Mouse (Mus musculus) heart, embryonic 10.5 days (tissue): ENCODE data around the gene Rbm3. TPM values are rescaled to one million over a fixed set of nuclear protein-coding genes. Genes with fewer than 3 reads are reported as not detected.

Source experiments
- DNase-seq: peaks from one replicate; pipeline ENCODE4 v3.0.0-alpha.2; 2017; ENCODE audit warnings: low spot score
- H3K27ac ChIP-seq: fragments of 300-500 bp; sonication (generic); 2 replicates; pipeline ENCODE4 v1.5.1; 2016; ENCODE audit warnings: mild to moderate bottlenecking
- H3K27me3 ChIP-seq: fragments of 300-500 bp; sonication (generic); 2 replicates; pipeline ENCODE4 v1.6.1; 2016; ENCODE audit warnings: mild to moderate bottlenecking; ENCODE audit not compliant: poor library complexity, insufficient read depth, severe bottlenecking
- H3K36me3 ChIP-seq: fragments of 300-500 bp; sonication (generic); 2 replicates; pipeline ENCODE4 v1.6.1; 2016; ENCODE audit warnings: mild to moderate bottlenecking, moderate library complexity
- H3K4me1 ChIP-seq: fragments of 300-500 bp; sonication (generic); 2 replicates; pipeline ENCODE4 v1.6.1; 2016; ENCODE audit warnings: mild to moderate bottlenecking
- H3K4me3 ChIP-seq: fragments of 300-500 bp; sonication (generic); 2 replicates; pipeline ENCODE4 v1.5.1; 2016; ENCODE audit warnings: mild to moderate bottlenecking, moderate library complexity
- H3K9me3 ChIP-seq: fragments of 300-500 bp; sonication (generic); 2 replicates; pipeline ENCODE4 v1.6.1; 2016; ENCODE audit warnings: mild to moderate bottlenecking, moderate library complexity
- WGBS: fragments of 180-500 bp; shearing (Covaris S2); methylation state at CpG from one replicate; pipeline ENCODE4 v1.1.7; 2016; 5-methylcytosine and 5-hydroxymethylcytosine counted together
- polyA plus RNA-seq: library from polyadenylated mRNA; unstranded; fragments of >200 nt; fragmentation: Nextera tagmentation; extraction: Ambion mirVana; gene quantifications from 2 replicates; pipeline ENCODE4 v1.2.1, GENCODE M21; 2016

The Rbm3 gene
- polyA plus RNA-seq, 1 experiment from 2014 or later, result 398 TPM

DNA sequence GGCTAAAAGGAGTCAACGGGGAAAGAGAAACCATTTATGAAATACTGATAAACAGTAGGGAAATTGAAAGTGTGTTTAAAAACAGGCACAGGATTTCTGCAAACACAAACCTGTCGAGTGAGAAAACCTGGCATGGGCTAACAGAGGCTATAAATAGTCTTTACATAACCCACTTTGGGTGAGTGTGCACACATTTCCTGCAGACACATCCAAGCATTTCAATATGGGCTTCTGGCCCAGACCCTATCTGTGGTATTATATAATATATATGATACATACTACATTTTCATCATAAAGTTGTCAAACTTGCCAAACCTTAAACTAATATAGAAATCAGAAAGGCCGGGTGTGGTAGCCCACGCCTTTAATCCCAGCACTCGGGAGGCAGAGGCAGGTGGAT, 17.4 kb upstream of the Rbm3 start:
- H3K27ac ChIP-seq, result no peak overlapping the region
- H3K9me3 ChIP-seq, result no peaks in the 10 kb centered on the region
- H3K27me3 ChIP-seq, result no peaks in the 10 kb centered on the region
- no peak for DNase-seq
- WGBS, result 82% methylated on average over 5 of the region's 5 CpGs
- no peak overlapping the region for H3K4me3 ChIP-seq
- H3K36me3 ChIP-seq, result peaks cover 11% of the 10 kb centered on the region; the same call in 1 of the 2 replicates
- H3K4me1 ChIP-seq, result no peaks in the 10 kb centered on the region

DNA sequence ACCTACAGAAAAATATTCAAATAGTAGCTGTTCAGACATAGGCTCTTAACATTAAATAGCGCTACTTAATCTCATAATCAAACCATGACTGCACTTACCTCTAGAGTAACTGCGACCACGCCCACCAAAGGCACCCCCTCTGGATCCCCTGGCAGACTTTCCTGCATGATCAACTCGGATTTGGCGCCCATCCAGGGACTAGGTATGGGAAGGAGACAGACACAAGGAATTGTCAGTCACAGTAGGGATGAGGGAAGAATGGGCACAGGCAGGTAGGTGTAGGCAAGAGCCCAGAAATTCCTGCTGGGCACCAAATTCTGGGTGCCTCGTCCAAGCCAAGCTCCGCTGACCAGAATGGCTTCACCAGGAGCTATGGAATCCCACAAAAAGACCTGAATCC, 1.9 kb downstream of the Rbm3 start:
- peak overlapping the region; percentile 70 for H3K4me3 ChIP-seq
- H3K36me3 ChIP-seq, result peaks cover 37% of the 10 kb centered on the region
- 0 out of 2 replicates have a peak overlapping the region, but pooled peaks have one; percentile 22 for H3K27ac ChIP-seq
- peaks cover 4% of the 10 kb centered on the region; the same call in 1 of the 2 replicates for H3K4me1 ChIP-seq
- no peak for DNase-seq
- 78% methylated on average over 7 of the region's 7 CpGs for WGBS
- H3K9me3 ChIP-seq, result no peaks in the 10 kb centered on the region
- no peaks in the 10 kb centered on the region for H3K27me3 ChIP-seq

- DNase-seq, result no peak
- Histone ChIP-seq H3K36me3 (peaks cover 38% of the 10 kb centered on the region), H3K4me3 (no peak overlapping the region), H3K27me3 (no peaks in the 10 kb centered on the region), H3K4me1 (peaks cover 4% of the 10 kb centered on the region; the same call in 1 of the 2 replicates), H3K9me3 (no peaks in the 10 kb centered on the region), H3K27ac (no peak overlapping the region)
- WGBS, result 74% methylated on average over 7 of the region's 7 CpGs
Measured at GRCm38 (mm10) chrX:8142948-8143347, 2.7 kb downstream of the Rbm3 start.

- Histone ChIP-seq H3K36me3 (peaks cover 38% of the 10 kb centered on the region), H3K27ac (no peak overlapping the region)
- 77% methylated on average over 3 of the region's 3 CpGs for WGBS
Measured at GRCm38 (mm10) chrX:8141058-8141457, 4.6 kb downstream of the Rbm3 start.

DNA sequence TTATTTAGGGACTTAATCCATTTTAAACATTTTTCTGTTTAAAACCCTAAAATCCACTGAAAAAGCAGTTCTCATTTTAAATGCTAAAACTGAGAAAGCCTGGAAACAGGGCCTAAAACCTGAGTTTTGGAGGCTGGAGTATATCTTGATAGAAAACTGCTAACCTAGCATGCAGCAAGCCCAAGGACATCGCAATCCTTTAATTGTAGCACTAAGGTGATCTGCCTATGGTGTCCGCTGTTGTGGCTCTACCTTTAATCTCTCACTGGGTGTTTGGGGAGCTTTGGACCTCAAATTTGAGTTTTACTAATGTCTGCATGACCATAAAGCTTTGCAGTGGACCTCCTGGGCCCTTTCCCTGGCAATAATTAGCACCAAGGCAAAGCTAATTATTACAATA, 5.2 kb downstream of the Rbm3 start:
- 92% methylated on average over 2 of the region's 2 CpGs for WGBS
- Histone ChIP-seq H3K36me3 (peaks cover 38% of the 10 kb centered on the region), H3K27ac (no peak overlapping the region), H3K27me3 (no peaks in the 10 kb centered on the region), H3K4me1 (peaks cover 4% of the 10 kb centered on the region; the same call in 1 of the 2 replicates), H3K9me3 (no peaks in the 10 kb centered on the region), H3K4me3 (no peak overlapping the region)
- no peak for DNase-seq

More at GRCm38 (mm10) chrX:8141058-8141457, 4.6 kb downstream of the Rbm3 start:
- DNase-seq, result no peak
- Histone ChIP-seq H3K27me3 (no peaks in the 10 kb centered on the region), H3K9me3 (no peaks in the 10 kb centered on the region), H3K4me1 (peaks cover 4% of the 10 kb centered on the region; the same call in 1 of the 2 replicates), H3K4me3 (no peak overlapping the region)

- Histone ChIP-seq H3K4me1 (peaks cover 4% of the 10 kb centered on the region; the same call in 1 of the 2 replicates), H3K9me3 (no peaks in the 10 kb centered on the region), H3K4me3 (no peak overlapping the region), H3K36me3 (peaks cover 37% of the 10 kb centered on the region), H3K27me3 (no peaks in the 10 kb centered on the region), H3K27ac (no peak overlapping the region)
- no peak for DNase-seq
- WGBS, result 70% methylated on average over 1 of the region's 1 CpGs
Measured at GRCm38 (mm10) chrX:8139480-8139879, 6.2 kb downstream of the Rbm3 start.

GRCm38 (mm10) chrX:8135886-8136285, 9.8 kb downstream of the Rbm3 start:
- no peak for DNase-seq
- Histone ChIP-seq H3K4me3 (no peak overlapping the region), H3K4me1 (no peaks in the 10 kb centered on the region), H3K36me3 (peaks cover 12% of the 10 kb centered on the region), H3K27me3 (no peaks in the 10 kb centered on the region), H3K9me3 (no peaks in the 10 kb centered on the region), H3K27ac (no peak overlapping the region)
- 50% methylated on average over 2 of the region's 2 CpGs for WGBS

DNA sequence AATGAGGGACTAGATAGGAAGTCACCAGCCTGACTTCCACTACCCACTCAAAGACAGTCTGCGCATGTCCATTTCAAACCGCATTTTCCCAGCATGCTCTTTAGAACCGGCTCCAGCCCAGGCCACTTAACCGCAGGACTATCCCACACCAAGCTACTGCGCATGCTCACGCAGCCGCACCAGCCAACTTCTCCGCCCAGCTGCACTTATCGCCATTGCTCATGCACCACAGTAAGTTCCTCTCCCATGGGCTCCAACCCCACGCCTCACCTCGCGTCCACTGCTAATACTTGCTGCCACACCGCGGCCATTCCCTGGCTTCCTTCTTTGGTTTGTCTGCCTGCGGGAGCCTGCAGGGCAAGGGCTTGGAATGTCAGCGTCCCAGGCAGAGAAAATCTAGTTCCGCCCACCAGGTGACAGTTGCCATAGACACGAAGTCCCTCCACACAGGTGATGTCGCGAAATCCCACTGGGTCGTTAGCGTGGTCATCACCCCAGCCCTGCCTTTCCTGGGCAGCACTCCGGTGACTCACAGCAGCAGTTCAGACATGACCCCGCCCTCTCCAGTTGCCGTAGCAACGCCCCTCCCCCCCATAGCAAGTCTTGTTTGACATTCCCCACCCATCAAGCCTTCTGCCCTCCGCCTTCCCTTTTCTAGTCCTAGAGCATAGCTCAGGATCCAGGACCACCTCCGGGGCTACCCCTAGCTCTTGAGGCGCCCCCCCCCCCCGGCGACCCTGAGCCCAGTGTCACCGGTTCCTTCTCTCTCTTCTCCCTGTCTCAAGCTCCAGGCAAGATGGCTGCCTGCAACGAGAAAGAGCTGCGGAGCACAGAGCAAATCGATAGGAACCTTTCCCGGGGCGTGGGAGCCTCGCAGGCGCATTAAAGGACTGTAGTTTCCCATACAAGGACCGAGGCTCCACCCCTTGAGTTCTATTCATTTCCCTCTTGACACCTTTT, 13.4 kb downstream of the Rbm3 start, which contains the start of gene Wdr13:
Gene Wdr13, minus strand, starts transcription at position 876 of the 960 bp plus-strand sequence.
- peak within 1 kb of the TSS; percentile 91 for H3K27ac ChIP-seq
- DNase-seq, result peak; percentile 95
- peak within 1 kb of the TSS; percentile 66 for H3K4me3 ChIP-seq
- 9% methylated on average over 40 of the region's 40 CpGs for WGBS
- H3K4me1 ChIP-seq, result no peaks in the 10 kb centered on the region
- no peaks in the 10 kb centered on the region for H3K27me3 ChIP-seq
- no peaks in the 10 kb centered on the region for H3K9me3 ChIP-seq
- peaks cover 24% of the 10 kb centered on the region; the same call in 1 of the 2 replicates for H3K36me3 ChIP-seq

GRCm38 (mm10) chrX:8131393-8131792, 14.3 kb downstream of the Rbm3 start:
- peaks cover 27% of the 10 kb centered on the region; the same call in 1 of the 2 replicates for H3K36me3 ChIP-seq
- H3K27ac ChIP-seq, result peak overlapping the region; percentile 91; the same call in 1 of the 2 replicates
- WGBS, result 87% methylated on average over 17 of the region's 17 CpGs
- no peaks in the 10 kb centered on the region for H3K27me3 ChIP-seq
- H3K9me3 ChIP-seq, result no peaks in the 10 kb centered on the region
- H3K4me3 ChIP-seq, result peak overlapping the region; percentile 66
- no peak for DNase-seq
- H3K4me1 ChIP-seq, result no peaks in the 10 kb centered on the region

DNA sequence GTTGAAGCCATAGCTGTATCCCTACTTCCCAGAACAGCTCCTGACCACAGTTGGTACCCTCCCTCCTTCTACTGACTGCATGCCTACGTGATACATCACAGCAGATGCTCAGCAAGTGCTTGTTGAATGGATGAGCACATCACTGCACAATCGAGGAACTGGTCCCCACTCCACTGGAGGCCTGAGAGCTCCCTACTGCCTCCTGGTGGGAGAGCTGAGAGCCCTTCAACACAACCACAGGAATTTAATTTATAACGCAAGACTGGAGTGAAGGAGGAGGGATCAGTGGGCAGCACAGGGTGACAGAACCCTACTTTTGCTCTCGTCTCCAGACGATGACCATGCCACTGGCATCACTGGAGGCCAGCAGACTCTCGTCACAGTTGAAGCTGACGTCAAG, 20.4 kb downstream of the Rbm3 start:
- no peak for DNase-seq
- WGBS, result 75% methylated on average over 7 of the region's 7 CpGs
- Histone ChIP-seq H3K4me1 (no peaks in the 10 kb centered on the region), H3K36me3 (peaks cover 43% of the 10 kb centered on the region), H3K9me3 (no peaks in the 10 kb centered on the region), H3K4me3 (no peak overlapping the region), H3K27me3 (no peaks in the 10 kb centered on the region), H3K27ac (no peak overlapping the region)

- Histone ChIP-seq H3K4me1 (no peaks in the 10 kb centered on the region), H3K9me3 (no peaks in the 10 kb centered on the region), H3K36me3 (peaks cover 33% of the 10 kb centered on the region), H3K4me3 (no peak overlapping the region), H3K27ac (no peak overlapping the region), H3K27me3 (no peaks in the 10 kb centered on the region)
- 76% methylated on average over 6 of the region's 6 CpGs for WGBS
- no peak for DNase-seq
Measured at GRCm38 (mm10) chrX:8123821-8124470, 21.7 kb downstream of the Rbm3 start.

GRCm38 (mm10) chrX:8117264-8117663, 28.4 kb downstream of the Rbm3 start:
- Histone ChIP-seq H3K36me3 (no peaks in the 10 kb centered on the region; the same call in 1 of the 2 replicates), H3K4me3 (no peak overlapping the region), H3K27ac (no peak overlapping the region), H3K9me3 (no peaks in the 10 kb centered on the region), H3K27me3 (no peaks in the 10 kb centered on the region), H3K4me1 (no peaks in the 10 kb centered on the region)
- DNase-seq, result no peak

DNA sequence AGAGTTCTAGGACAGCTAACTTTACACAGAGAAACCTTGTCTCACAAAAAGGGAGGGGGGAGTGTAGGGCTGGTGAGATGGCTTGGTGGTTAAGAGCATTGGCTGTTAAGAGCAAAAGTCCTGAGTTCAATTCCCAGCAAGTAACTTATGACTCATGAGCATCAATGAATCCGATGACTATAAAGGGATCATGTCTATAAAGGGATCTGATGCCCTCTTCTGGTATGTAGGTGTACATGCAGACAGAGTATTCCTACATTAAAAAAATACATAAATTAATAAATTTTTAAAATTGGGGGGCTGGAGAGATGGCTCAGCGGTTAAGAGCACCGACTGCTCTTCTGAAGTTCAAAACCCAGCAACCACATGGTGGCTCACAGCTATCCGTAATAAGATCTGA, 30.4 kb downstream of the Rbm3 start:
- 63% methylated on average over 4 of the region's 4 CpGs for WGBS
- no peaks in the 10 kb centered on the region for H3K4me1 ChIP-seq
- no peaks in the 10 kb centered on the region; the same call in 1 of the 2 replicates for H3K36me3 ChIP-seq
- DNase-seq, result no peak
- H3K27ac ChIP-seq, result no peak overlapping the region
- no peak overlapping the region for H3K4me3 ChIP-seq
- H3K27me3 ChIP-seq, result no peaks in the 10 kb centered on the region
- H3K9me3 ChIP-seq, result no peaks in the 10 kb centered on the region
